Mouse (Mus musculus) intestine, postnatal 0 days (tissue): ENCODE data around the gene Hdgf. TPM values are rescaled to one million over a fixed set of nuclear protein-coding genes. Genes with fewer than 3 reads are reported as not detected.

Experiments
- ATAC-seq: fragments of 200-750 bp; cut with Nextera tagmentation; 2 replicates; pipeline ENCODE4 v1.8.0; 2017; ENCODE audit warnings: mild to moderate bottlenecking, moderate TSS enrichment, moderate library complexity
- H3K27ac ChIP-seq: fragments of 300-500 bp; sonication (generic); 2 replicates; pipeline ENCODE4 v1.5.1; 2014; ENCODE audit warnings: mild to moderate bottlenecking, low read depth, low read length, moderate library complexity
- H3K27me3 ChIP-seq: fragments of 300-500 bp; sonication (generic); replicated peaks from 2 replicates; pipeline ENCODE4 v1.6.1; 2014; ENCODE audit warnings: low read length, mixed read lengths; ENCODE audit not compliant: control insufficient read depth, insufficient read depth
- H3K36me3 ChIP-seq: fragments of 300-500 bp; sonication (generic); 2 replicates; pipeline ENCODE4 v1.6.1; 2014; ENCODE audit warnings: mild to moderate bottlenecking, moderate library complexity; ENCODE audit not compliant: control insufficient read depth, insufficient read depth
- H3K4me1 ChIP-seq: fragments of 300-500 bp; sonication (generic); replicated peaks from 2 replicates; pipeline ENCODE4 v1.6.1; 2014; ENCODE audit warnings: antibody characterized with exemption, low read length, mixed read lengths; ENCODE audit not compliant: control insufficient read depth, insufficient read depth
- H3K4me2 ChIP-seq: fragments of 300-500 bp; sonication (generic); replicated peaks from 2 replicates; pipeline ENCODE4 v1.6.1; 2014; ENCODE audit warnings: low read depth, mild to moderate bottlenecking, moderate library complexity
- H3K4me3 ChIP-seq: fragments of 300-500 bp; sonication (generic); 2 replicates; pipeline ENCODE4 v1.5.1; 2014; ENCODE audit warnings: low read depth, low read length
- H3K9ac ChIP-seq: fragments of 300-500 bp; sonication (generic); 2 replicates; pipeline ENCODE4 v1.6.1; 2014; ENCODE audit warnings: mild to moderate bottlenecking, low read depth, low read length
- H3K9me3 ChIP-seq: fragments of 300-500 bp; sonication (generic); 2 replicates; pipeline ENCODE4 v1.6.1; 2016; ENCODE audit warnings: mixed run types; ENCODE audit not compliant: control insufficient read depth
- CTCF ChIP-seq: sonication (generic); IDR thresholded peaks from 2 replicates; pipeline ENCODE4 v1.5.1; 2016; ENCODE audit warnings: low read depth, mild to moderate bottlenecking, control low read depth, antibody characterized with exemption, moderate library complexity
- WGBS: fragments of 180-500 bp; shearing (Covaris S2); extraction: QIAGEN DNeasy Blood & Tissue Kit; methylation state at CpG from one replicate; pipeline ENCODE4 v1.1.7; 2014; 5-methylcytosine and 5-hydroxymethylcytosine counted together
- polyA plus RNA-seq: library from polyadenylated mRNA; unstranded; fragments of >200 nt; fragmentation: Nextera tagmentation; extraction: Ambion mirVana; gene quantifications from 2 replicates; pipeline ENCODE4 v1.2.1, GENCODE M21; 2015

Hdgf gene
- polyA plus RNA-seq, 1 experiment from 2014 or later, result 93.8 TPM

- Histone ChIP-seq H3K4me1 (no peaks in the 10 kb centered on the region; the same call in 1 of the 2 replicates), H3K27ac (no peak overlapping the region), H3K4me2 (no peak overlapping the region), H3K27me3 (no peaks in the 10 kb centered on the region), H3K9me3 (no peaks in the 10 kb centered on the region), H3K36me3 (peaks cover 43% of the 10 kb centered on the region), H3K9ac (no peak overlapping the region), H3K4me3 (no peak overlapping the region)
- no peak for ATAC-seq
- no peak for TF ChIP-seq CTCF
- 49% methylated on average over 4 of the region's 4 CpGs for WGBS
Observed at GRCm38 (mm10) chr3:87935201-87935600, 29.1 kb downstream of the Hdgf start.

DNA sequence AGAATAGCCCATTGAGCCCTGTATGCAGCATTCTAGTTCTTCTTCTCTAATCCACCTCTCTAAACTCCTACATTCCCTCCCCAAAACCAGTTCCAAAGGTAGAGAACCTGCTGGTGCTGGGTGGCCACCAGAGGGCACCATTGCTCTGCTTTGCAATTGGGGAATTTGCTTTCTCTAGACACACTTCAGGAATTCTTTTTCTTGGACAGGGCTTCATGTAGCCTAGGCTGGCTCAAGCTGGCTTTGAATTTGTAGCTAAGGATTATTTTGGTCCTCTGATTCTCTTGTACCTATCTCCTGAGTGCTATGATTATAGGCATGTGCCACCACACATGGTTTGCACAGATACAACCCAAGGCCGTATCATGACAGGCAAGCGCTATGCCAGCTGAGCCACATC, 29.7 kb downstream of the Hdgf start:
- Histone ChIP-seq H3K36me3 (peaks cover 48% of the 10 kb centered on the region), H3K27ac (no peak overlapping the region), H3K4me2 (no peak overlapping the region), H3K9ac (no peak overlapping the region), H3K4me1 (no peaks in the 10 kb centered on the region; the same call in 1 of the 2 replicates), H3K27me3 (no peaks in the 10 kb centered on the region), H3K9me3 (no peaks in the 10 kb centered on the region), H3K4me3 (no peak overlapping the region)
- TF ChIP-seq CTCF, result peak; percentile 96
- peak; percentile 37; the same call in 1 of the 2 replicates for ATAC-seq
- 95% methylated on average over 2 of the region's 2 CpGs for WGBS

GRCm38 (mm10) chr3:87940611-87941010, 34.5 kb downstream of the Hdgf start:
- Histone ChIP-seq H3K36me3 (peaks cover 51% of the 10 kb centered on the region), H3K4me3 (no peak overlapping the region), H3K4me2 (no peak overlapping the region), H3K4me1 (no peaks in the 10 kb centered on the region), H3K27me3 (no peaks in the 10 kb centered on the region), H3K27ac (no peak overlapping the region), H3K9me3 (no peaks in the 10 kb centered on the region), H3K9ac (no peak overlapping the region)
- no peak for TF ChIP-seq CTCF
- 68% methylated on average over 5 of the region's 5 CpGs for WGBS
- no peak for ATAC-seq

DNA sequence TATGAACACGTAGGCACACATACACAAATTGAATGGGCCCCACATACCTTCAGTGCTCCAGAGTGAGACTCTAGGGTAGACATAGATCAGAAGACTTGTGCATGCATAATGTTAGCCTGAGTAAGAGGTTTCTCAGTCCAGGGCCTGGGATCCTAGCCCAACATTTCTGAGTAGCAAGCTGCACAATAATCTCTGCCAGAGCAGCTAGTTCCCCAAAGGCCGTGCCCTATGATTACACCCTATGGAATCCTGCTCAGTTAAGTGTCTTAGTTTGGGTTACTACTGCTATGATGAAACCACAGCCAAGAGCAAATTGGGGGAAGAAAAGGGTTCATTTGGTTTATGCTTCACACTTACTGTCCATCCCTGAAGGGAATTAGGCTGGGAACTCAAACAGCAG, 36.4 kb downstream of the Hdgf start:
- Histone ChIP-seq H3K27me3 (peaks cover 4% of the 10 kb centered on the region), H3K9ac (no peak overlapping the region), H3K4me1 (no peaks in the 10 kb centered on the region), H3K36me3 (peaks cover 46% of the 10 kb centered on the region), H3K27ac (no peak overlapping the region), H3K4me3 (no peak overlapping the region), H3K9me3 (no peaks in the 10 kb centered on the region), H3K4me2 (no peak overlapping the region)
- no peak for ATAC-seq
- 86% methylated on average over 2 of the region's 2 CpGs for WGBS
- TF ChIP-seq CTCF, result no peak

GRCm38 (mm10) chr3:87943586-87943985, 37.5 kb downstream of the Hdgf start:
- H3K4me1 ChIP-seq, result no peaks in the 10 kb centered on the region
- WGBS, result 69% methylated on average over 7 of the region's 7 CpGs

DNA sequence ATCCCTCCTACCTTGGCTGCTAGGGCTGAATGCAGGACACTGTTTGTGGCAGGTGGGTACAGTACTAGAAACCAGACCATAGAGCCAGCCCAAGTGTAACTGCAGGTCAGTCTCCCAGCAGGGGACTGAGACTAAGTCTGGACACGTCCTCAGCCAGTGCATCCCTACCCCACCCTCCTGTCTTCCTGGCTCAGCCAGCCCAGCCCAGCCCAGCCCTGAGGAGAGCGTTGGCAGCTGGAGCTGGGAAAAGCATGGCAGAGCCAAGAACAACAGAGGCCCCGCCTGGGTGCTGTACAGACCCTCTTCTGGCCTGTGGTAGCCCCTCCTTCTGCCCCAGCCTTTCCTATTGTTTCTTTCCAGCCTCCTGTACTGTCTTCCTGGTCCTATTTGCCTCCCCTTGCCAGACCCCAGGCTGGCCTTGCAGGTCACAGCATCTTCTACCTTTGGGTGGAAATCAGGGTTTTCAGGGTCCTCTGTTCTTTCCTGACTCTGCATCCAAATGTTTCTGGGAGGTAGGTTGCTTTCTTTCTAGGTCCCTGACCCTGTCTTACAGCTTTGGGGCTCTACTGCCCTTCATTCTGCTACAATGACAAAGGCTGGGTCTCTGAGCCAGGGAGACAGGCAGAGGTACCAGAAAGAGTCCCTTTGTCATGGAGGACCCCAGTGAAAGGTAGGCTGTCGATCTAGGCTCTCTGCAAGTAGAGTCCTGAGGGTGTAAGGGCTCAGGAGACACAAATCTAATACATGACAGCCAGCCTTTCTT, 38.9 kb downstream of the Hdgf start:
- H3K4me3 ChIP-seq, result no peak overlapping the region
- no peaks in the 10 kb centered on the region for H3K4me1 ChIP-seq
- H3K9ac ChIP-seq, result no peak overlapping the region
- H3K36me3 ChIP-seq, result peaks cover 24% of the 10 kb centered on the region
- TF ChIP-seq CTCF, result no peak
- H3K27ac ChIP-seq, result no peak overlapping the region
- H3K9me3 ChIP-seq, result no peaks in the 10 kb centered on the region
- no peak for ATAC-seq
- no peak overlapping the region for H3K4me2 ChIP-seq
- 49% methylated on average over 4 of the region's 4 CpGs for WGBS
- H3K27me3 ChIP-seq, result peaks cover 29% of the 10 kb centered on the region

More at GRCm38 (mm10) chr3:87943586-87943985, 37.5 kb downstream of the Hdgf start:
- Histone ChIP-seq H3K27ac (no peak overlapping the region), H3K9ac (no peak overlapping the region), H3K4me3 (no peak overlapping the region), H3K9me3 (no peaks in the 10 kb centered on the region), H3K36me3 (peaks cover 39% of the 10 kb centered on the region), H3K27me3 (peaks cover 14% of the 10 kb centered on the region), H3K4me2 (no peak overlapping the region)
- ATAC-seq, result no peak
- no peak for TF ChIP-seq CTCF
